7 mouse cellular contexts compared by ENCODE assay signal in genomic region chr1:72254545-72255061, GRCm38 (mm10). TPM values are rescaled to one million over a fixed set of nuclear protein-coding genes. Genes with fewer than 3 reads are reported as not detected.
DNase-seq lines count a peak whose midpoint lies in the region; ATAC-seq and TF ChIP-seq lines count a peak whose summit lies in the region.

No protein-coding gene starts in this region.

- no peaks in the 10 kb centered on the region for H3K36me3 ChIP-seq in embryonic facial prominence, embryonic 11.5 days (replicated peaks; ENCODE audit: control insufficient read depth, insufficient read depth, low read depth, low read length)
- H3K36me3 ChIP-seq in kidney, adult 2 months (ENCODE audit: control insufficient read depth, insufficient read depth, low read length) = no peaks in the 10 kb centered on the region; the same call in 1 of the 2 replicates
- peaks cover 14% of the 10 kb centered on the region; the same call in 1 of the 2 replicates for H3K36me3 ChIP-seq in limb, embryonic 12.5 days
- no peaks in the 10 kb centered on the region for H3K36me3 ChIP-seq in midbrain, embryonic 15.5 days (replicated peaks)
- H3K36me3 ChIP-seq in spleen, adult 2 months (ENCODE audit: control insufficient read depth, insufficient read depth, low read length) = no peaks in the 10 kb centered on the region

- peak overlapping the region; percentile 28 for H3K4me3 ChIP-seq in embryonic facial prominence, embryonic 11.5 days (ENCODE audit: low read depth, low read length)
- H3K4me3 ChIP-seq in kidney, adult 2 months (ENCODE audit: insufficient read depth, low read depth, low read length) = peak overlapping the region; percentile 61
- H3K4me3 ChIP-seq in limb, embryonic 12.5 days (replicated peaks) = peak overlapping the region; percentile 43
- peak overlapping the region; percentile 48 for H3K4me3 ChIP-seq in midbrain, embryonic 15.5 days
- H3K4me3 ChIP-seq in spleen, adult 2 months (ENCODE audit: extremely low read depth, insufficient read depth, insufficient read length) = peak overlapping the region; percentile 69

- no peaks in the 10 kb centered on the region for H3K27me3 ChIP-seq in embryonic facial prominence, embryonic 11.5 days (ENCODE audit: control insufficient read depth, insufficient read depth, low read length)
- no peaks in the 10 kb centered on the region for H3K27me3 ChIP-seq in kidney, adult 2 months (replicated peaks; ENCODE audit: control insufficient read depth, insufficient read depth, low read length)
- H3K27me3 ChIP-seq in limb, embryonic 12.5 days = no peaks in the 10 kb centered on the region
- H3K27me3 ChIP-seq in midbrain, embryonic 15.5 days (replicated peaks) = no peaks in the 10 kb centered on the region
- H3K27me3 ChIP-seq in spleen, adult 2 months (ENCODE audit: control insufficient read depth, insufficient read depth, low read length) = no peaks in the 10 kb centered on the region

- H3K27ac ChIP-seq in embryonic facial prominence, embryonic 11.5 days (replicated peaks; ENCODE audit: low read depth, low read length) = peak overlapping the region; percentile 83
- H3K27ac ChIP-seq in kidney, adult 2 months (ENCODE audit: insufficient read depth, low read depth, low read length) = peak overlapping the region; percentile 54; the same call in 1 of the 2 replicates
- H3K27ac ChIP-seq in limb, embryonic 12.5 days = peak overlapping the region; percentile 89
- peak overlapping the region; percentile 89 for H3K27ac ChIP-seq in midbrain, embryonic 15.5 days
- peak overlapping the region; percentile 88 for H3K27ac ChIP-seq in spleen, adult 2 months (ENCODE audit: insufficient read depth, low read length)

- no peaks in the 10 kb centered on the region for H3K4me1 ChIP-seq in embryonic facial prominence, embryonic 11.5 days (ENCODE audit: control insufficient read depth, insufficient read depth, low read length)
- peaks cover 9% of the 10 kb centered on the region; the same call in 1 of the 2 replicates for H3K4me1 ChIP-seq in kidney, adult 2 months (ENCODE audit: control insufficient read depth, insufficient read depth, low read length)
- H3K4me1 ChIP-seq in limb, embryonic 12.5 days (replicated peaks) = peaks cover 23% of the 10 kb centered on the region
- peaks cover 24% of the 10 kb centered on the region for H3K4me1 ChIP-seq in midbrain, embryonic 15.5 days
- H3K4me1 ChIP-seq in spleen, adult 2 months (ENCODE audit: control insufficient read depth, insufficient read depth, insufficient read length) = no peaks in the 10 kb centered on the region

- peak; percentile 96 for DNase-seq in adrenal gland, postnatal 14 days
- DNase-seq in embryonic facial prominence, embryonic 11.5 days (ENCODE audit: low spot score) = peak; percentile 91
- peak; percentile 92 to 95 for DNase-seq in heart, adult 18-20 months
- peak; percentile 91 for DNase-seq in kidney, adult 2 months
- DNase-seq in spleen, adult 2 months (ENCODE audit: low read depth in 1 of 2, low spot score in 2 of 2) = peak; percentile 64 to 83

- TF ChIP-seq POLR2A in kidney, adult 2 months (IDR thresholded peaks at IDR 0.05; ENCODE audit: low read depth, low read length) = peak; percentile 88
- TF ChIP-seq POLR2A in spleen, adult 2 months (IDR thresholded peaks at IDR 0.05; ENCODE audit: low read depth, low read length) = peak; percentile 31

- H3K9me3 ChIP-seq in embryonic facial prominence, embryonic 11.5 days (replicated peaks; ENCODE audit: control insufficient read depth, low read length) = no peaks in the 10 kb centered on the region
- H3K9me3 ChIP-seq in limb, embryonic 12.5 days = no peaks in the 10 kb centered on the region
- H3K9me3 ChIP-seq in midbrain, embryonic 15.5 days = no peaks in the 10 kb centered on the region

- peak overlapping the region; percentile 66 for H3K9ac ChIP-seq in embryonic facial prominence, embryonic 11.5 days (replicated peaks; ENCODE audit: low read length)
- peak overlapping the region; percentile 60 for H3K9ac ChIP-seq in limb, embryonic 12.5 days (replicated peaks)
- H3K9ac ChIP-seq in midbrain, embryonic 15.5 days = peak overlapping the region; percentile 52

- ATAC-seq in embryonic facial prominence, embryonic 11.5 days (replicated peaks; ENCODE audit: insufficient number of reproducible peaks, low FRiP score, low TSS enrichment, low read depth) = peak; percentile 89
- ATAC-seq in limb, embryonic 12.5 days (ENCODE audit: insufficient number of reproducible peaks, insufficient read depth, low FRiP score, low TSS enrichment, low read depth) = peak; percentile 83
- peak; percentile 92 for ATAC-seq in midbrain, embryonic 15.5 days (replicated peaks)

- H3K4me2 ChIP-seq in embryonic facial prominence, embryonic 11.5 days (ENCODE audit: low read depth, low read length) = peak overlapping the region; percentile 44
- peak overlapping the region; percentile 64 for H3K4me2 ChIP-seq in limb, embryonic 12.5 days
- H3K4me2 ChIP-seq in midbrain, embryonic 15.5 days = peak overlapping the region; percentile 52

- no peak for TF ChIP-seq CTCF in kidney, adult 2 months (conservative IDR thresholded peaks at IDR 0.05; ENCODE audit: insufficient read depth, insufficient read length, low read depth, low read length)
- no peak for TF ChIP-seq CTCF in spleen, adult 2 months (IDR thresholded peaks at IDR 0.05; ENCODE audit: extremely low read depth, insufficient read depth, insufficient read length, insufficient replicate concordance)

- WGBS in embryonic facial prominence, embryonic 11.5 days = under 1% methylated on average over 35 of the region's 35 CpGs
- under 1% methylated on average over 35 of the region's 35 CpGs for WGBS in kidney, adult 2 months
- WGBS in limb, embryonic 12.5 days = under 1% methylated on average over 35 of the region's 35 CpGs
- WGBS in midbrain, embryonic 15.5 days = 1% methylated on average over 35 of the region's 35 CpGs
- under 1% methylated on average over 35 of the region's 35 CpGs for WGBS in spleen, adult 2 months

RNA-seq across cellular contexts. Expression of gene Pecr, which starts 29.5 kb away (rescaled TPM):
- 35.9 and 56.7 TPM in 2 replicates for total RNA-seq in adrenal gland, postnatal 14 days (2021)
- 23.0 and 23.3 TPM in 2 replicates for polyA plus RNA-seq in embryonic facial prominence, embryonic 11.5 days (2014; fragmentation: Nextera tagmentation; extraction: Ambion mirVana)
- total RNA-seq in heart, adult 18-20 months (2021) = 10 to 100 TPM; 13.4 to 13.6 TPM
- 215 and 254 TPM in 2 replicates for polyA plus RNA-seq in kidney, adult 2 months (2012; rRNA removed)
- polyA plus RNA-seq in limb, embryonic 12.5 days (2016; fragmentation: Nextera tagmentation; extraction: Ambion mirVana) = 30.1 and 31.4 TPM in 2 replicates
- polyA plus RNA-seq in midbrain, embryonic 15.5 days (2015; fragmentation: Nextera tagmentation; extraction: Ambion mirVana) = 5.7 and 5.8 TPM in 2 replicates
- 2.0 and 2.8 TPM in 2 replicates for polyA plus RNA-seq in spleen, adult 2 months (2012; rRNA removed)

RNA-seq across cellular contexts. Expression of gene Tmem169, which starts 29.6 kb away (rescaled TPM):
- 1.3 and 2.3 TPM in 2 replicates for total RNA-seq in adrenal gland, postnatal 14 days (2021)
- 7.0 and 7.3 TPM in 2 replicates for polyA plus RNA-seq in embryonic facial prominence, embryonic 11.5 days (2014; fragmentation: Nextera tagmentation; extraction: Ambion mirVana)
- total RNA-seq in heart, adult 18-20 months (2021) = not detected
- polyA plus RNA-seq in kidney, adult 2 months (2012; rRNA removed) = 4.2 and 5.9 TPM in 2 replicates
- 5.5 and 6.3 TPM in 2 replicates for polyA plus RNA-seq in limb, embryonic 12.5 days (2016; fragmentation: Nextera tagmentation; extraction: Ambion mirVana)
- 37.8 and 41.1 TPM in 2 replicates for polyA plus RNA-seq in midbrain, embryonic 15.5 days (2015; fragmentation: Nextera tagmentation; extraction: Ambion mirVana)
- 0.02 TPM in 1 of 2 replicates, not detected in the other for polyA plus RNA-seq in spleen, adult 2 months (2012; rRNA removed)

RNA-seq across cellular contexts. Expression of gene Mreg, which starts 42.5 kb away (rescaled TPM):
- 7.5 and 8.0 TPM in 2 replicates for total RNA-seq in adrenal gland, postnatal 14 days (2021)
- polyA plus RNA-seq in embryonic facial prominence, embryonic 11.5 days (2014; fragmentation: Nextera tagmentation; extraction: Ambion mirVana) = 24.2 and 24.7 TPM in 2 replicates
- total RNA-seq in heart, adult 18-20 months (2021) = 10 to 100 TPM; 36.9 to 39.7 TPM
- 2.3 and 3.2 TPM in 2 replicates for polyA plus RNA-seq in kidney, adult 2 months (2012; rRNA removed)
- polyA plus RNA-seq in limb, embryonic 12.5 days (2016; fragmentation: Nextera tagmentation; extraction: Ambion mirVana) = 2.4 and 2.8 TPM in 2 replicates
- 1.7 and 2.2 TPM in 2 replicates for polyA plus RNA-seq in midbrain, embryonic 15.5 days (2015; fragmentation: Nextera tagmentation; extraction: Ambion mirVana)
- 5.6 and 8.6 TPM in 2 replicates for polyA plus RNA-seq in spleen, adult 2 months (2012; rRNA removed)

RNA-seq across cellular contexts. Expression of gene Xrcc5, which starts 52.6 kb away (rescaled TPM):
- total RNA-seq in adrenal gland, postnatal 14 days (2021) = 11.9 and 12.6 TPM in 2 replicates
- 77.5 and 77.8 TPM in 2 replicates for polyA plus RNA-seq in embryonic facial prominence, embryonic 11.5 days (2014; fragmentation: Nextera tagmentation; extraction: Ambion mirVana)
- 10 to 100 TPM; 16.4 to 19.7 TPM for total RNA-seq in heart, adult 18-20 months (2021)
- 9.7 and 11.4 TPM in 2 replicates for polyA plus RNA-seq in kidney, adult 2 months (2012; rRNA removed)
- 66.1 and 68.2 TPM in 2 replicates for polyA plus RNA-seq in limb, embryonic 12.5 days (2016; fragmentation: Nextera tagmentation; extraction: Ambion mirVana)
- 15.4 and 16.1 TPM in 2 replicates for polyA plus RNA-seq in midbrain, embryonic 15.5 days (2015; fragmentation: Nextera tagmentation; extraction: Ambion mirVana)
- polyA plus RNA-seq in spleen, adult 2 months (2012; rRNA removed) = 1.4 and 1.7 TPM in 2 replicates

Comparison
In these comparisons a context has a peak if more than half of its experiments do, and no peak if none do; other contexts are left out.
1. Peak in every context shown above with its lines: DNase-seq, ATAC-seq, H3K4me3 ChIP-seq and H3K27ac ChIP-seq.